Mouse (Mus musculus) retina, adult 2 months (tissue): ENCODE measurements around the gene Hipk4.
A peak's percentile ranks its signal among the peaks of the same experiment; 100 is the strongest.

Experiments
- DNase-seq: peaks from one replicate; pipeline ENCODE4 v3.0.0-alpha.2; 2012; ENCODE audit warnings: low read depth, low spot score

The Hipk4 gene

DNA sequence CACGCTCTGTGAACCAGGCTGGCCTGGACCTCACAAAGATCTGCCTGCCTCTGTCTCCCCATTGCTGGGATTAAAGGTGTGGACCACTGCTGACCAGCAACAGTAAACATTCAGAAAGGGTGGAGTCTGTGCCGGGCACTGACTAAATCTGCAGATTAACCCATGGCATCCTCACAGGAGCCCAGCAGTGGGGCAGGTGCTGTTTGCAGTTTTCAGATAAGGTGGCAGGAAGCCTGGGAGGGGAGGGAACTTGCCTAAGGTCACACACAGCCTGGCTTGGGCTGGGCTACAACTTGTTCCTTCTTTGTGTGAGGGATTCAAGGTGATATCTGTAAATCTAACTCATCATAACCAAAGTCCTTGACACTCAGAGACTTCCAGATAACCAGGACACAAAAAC is 17.5 kb downstream of the Hipk4 start:
- no peak for DNase-seq

- no peak for DNase-seq
Observed at GRCm38 (mm10) chr7:27540935-27541334, 17.9 kb downstream of the Hipk4 start.

DNA sequence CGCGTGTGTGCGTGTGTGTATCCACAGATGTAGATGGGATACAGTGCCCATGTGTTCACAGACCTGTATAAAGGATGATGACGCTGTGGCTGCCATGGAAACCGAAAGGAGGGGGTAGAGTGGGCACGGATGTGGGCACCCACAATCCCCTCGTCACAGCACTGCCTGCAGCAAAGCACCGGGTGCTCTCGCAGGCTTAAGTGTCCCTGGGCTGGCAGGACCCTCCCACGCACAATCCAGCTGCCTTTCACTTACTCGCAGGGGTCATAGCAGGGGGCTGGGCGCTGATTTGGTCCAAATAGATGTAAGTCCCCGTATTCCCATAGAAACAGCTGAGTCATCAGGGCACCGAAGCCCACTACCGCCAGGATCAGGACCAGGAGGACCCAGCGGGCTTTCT is 18.4 kb downstream of the Hipk4 start:
- DNase-seq: no peak

- no peak for DNase-seq
Observed at GRCm38 (mm10) chr7:27541922-27542321, 18.9 kb downstream of the Hipk4 start.

GRCm38 (mm10) chr7:27542392-27543033 is 19.4 kb downstream of the Hipk4 start:
- DNase-seq: no peak

- no peak for DNase-seq
Observed at GRCm38 (mm10) chr7:27543065-27543464, 20.0 kb downstream of the Hipk4 start.

GRCm38 (mm10) chr7:27543851-27544250 is 20.8 kb downstream of the Hipk4 start:
- DNase-seq: no peak

- DNase-seq: no peak
Observed at GRCm38 (mm10) chr7:27544675-27545370, 21.8 kb downstream of the Hipk4 start.

GRCm38 (mm10) chr7:27549597-27549996 is 26.5 kb downstream of the Hipk4 start:
- no peak for DNase-seq

GRCm38 (mm10) chr7:27552070-27552469 is 29.0 kb downstream of the Hipk4 start:
- DNase-seq: no peak

- DNase-seq: peak; percentile 93
Observed at GRCm38 (mm10) chr7:27552931-27553513, 30.0 kb downstream of the Hipk4 start, which contains the start of the genes Pld3 and 2310022A10Rik. Pld3 (minus strand) TSS chr7:27553218. 2310022A10Rik (plus strand) TSS chr7:27553233.

- no peak for DNase-seq
Observed at GRCm38 (mm10) chr7:27560291-27560887, 37.3 kb downstream of the Hipk4 start.

DNA sequence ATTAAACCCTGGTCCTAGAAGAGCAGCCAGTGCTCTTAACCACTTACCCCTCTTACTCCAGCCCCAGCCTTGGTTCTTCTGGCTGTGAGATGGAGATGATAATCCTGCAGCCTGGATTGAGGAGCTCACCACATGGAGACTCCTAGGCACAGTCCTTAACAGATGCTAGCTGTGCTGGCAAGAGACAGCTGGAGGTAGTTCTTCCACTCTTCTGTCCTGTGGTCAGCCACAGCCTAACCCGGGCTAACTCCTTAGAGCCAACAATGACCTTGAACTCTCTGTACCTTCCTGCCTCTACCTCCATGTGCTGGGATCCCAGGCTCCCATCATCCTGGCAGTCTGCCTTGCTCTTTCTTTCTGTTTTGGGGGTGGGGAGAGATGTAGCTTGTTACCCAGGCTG is 37.9 kb downstream of the Hipk4 start:
- no peak for DNase-seq

DNA sequence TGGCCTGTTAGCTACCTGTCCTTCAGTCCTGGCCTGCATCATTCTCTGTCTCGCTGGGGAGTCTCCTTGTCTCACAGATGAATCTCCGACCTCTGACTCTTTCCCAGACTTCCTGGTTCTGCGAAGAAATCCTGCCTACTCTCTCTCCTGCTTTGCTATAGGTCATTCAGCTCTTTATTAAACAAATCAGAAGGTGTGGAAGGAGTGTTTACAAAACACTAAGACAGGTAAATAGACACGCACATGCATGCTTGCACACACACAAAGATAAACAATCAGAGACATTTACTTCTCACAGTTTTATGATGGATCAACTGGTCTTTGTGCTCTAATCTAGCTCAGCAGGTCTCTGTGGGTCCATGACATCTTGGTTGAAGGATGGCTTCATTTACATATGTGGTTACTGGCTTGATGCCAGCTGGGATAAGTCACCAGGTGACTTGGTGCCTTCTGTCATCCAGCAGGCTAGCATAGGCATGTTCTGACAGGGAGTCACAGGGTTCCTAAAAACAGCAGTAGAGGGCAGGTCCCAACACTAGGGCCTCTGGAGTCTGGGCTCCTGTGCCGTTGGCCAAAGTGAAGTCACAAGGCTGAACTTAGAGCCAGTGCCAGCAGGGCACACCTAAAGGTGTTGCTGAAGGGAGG is 46.6 kb downstream of the Hipk4 start:
- DNase-seq: no peak

DNA sequence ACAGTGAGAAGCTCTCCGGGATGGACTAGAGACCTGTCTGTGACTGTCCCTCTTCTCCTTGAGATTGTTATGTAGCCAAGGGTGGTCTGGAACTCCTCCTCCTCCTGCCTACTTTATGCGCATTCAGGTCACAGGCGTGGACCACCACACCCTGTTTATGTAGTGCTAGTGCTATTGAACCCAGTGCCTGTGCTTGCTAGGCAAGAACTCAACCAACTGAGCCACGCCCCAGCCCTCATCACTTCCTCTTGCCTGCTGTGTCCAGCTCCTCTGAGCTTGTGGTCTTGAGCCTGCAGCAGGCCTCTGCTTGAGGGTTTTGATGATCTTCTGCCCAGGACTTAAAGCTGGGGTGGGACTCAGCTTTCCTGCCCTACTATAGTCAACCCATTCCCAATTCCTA is 49.1 kb downstream of the Hipk4 start:
- DNase-seq: no peak

DNA sequence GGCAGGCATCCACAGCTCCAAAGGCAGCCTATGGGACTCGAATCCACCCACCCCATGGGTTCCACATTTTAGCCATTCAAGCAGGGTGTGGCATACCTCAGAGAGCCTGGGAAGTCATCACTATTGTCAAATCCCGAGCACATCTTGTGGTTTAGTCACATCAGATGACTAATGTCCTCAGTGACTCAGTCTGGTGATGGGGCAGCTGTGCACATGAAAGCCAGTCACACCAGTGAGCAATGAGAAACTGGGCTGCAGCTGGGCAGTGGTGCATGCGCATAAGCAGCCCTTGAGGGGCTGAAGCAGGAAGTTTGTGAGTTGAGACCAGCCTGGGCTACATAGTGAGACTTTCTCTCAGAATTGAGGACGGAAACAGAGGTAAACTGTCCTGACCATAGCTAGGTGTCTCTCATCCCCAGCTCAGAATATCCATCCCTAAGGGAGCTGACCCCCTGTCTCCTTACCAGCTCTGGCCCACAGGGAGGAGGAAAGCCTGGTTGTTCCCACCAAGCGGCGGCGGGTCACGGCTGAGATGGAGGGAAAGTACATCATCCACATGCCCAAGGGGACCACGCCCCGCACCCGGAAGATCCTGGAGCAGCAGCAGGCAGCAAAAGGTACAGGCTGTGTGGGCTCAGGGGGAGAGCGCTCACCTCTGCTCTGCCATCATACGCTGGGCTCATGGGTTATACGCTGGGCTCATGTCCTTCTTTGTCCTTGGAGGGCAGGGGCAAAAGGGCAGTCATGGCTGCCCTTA is 51.2 kb downstream of the Hipk4 start:
- DNase-seq: no peak

- no peak for DNase-seq
Observed at GRCm38 (mm10) chr7:27576914-27577313, 53.8 kb downstream of the Hipk4 start.

DNA sequence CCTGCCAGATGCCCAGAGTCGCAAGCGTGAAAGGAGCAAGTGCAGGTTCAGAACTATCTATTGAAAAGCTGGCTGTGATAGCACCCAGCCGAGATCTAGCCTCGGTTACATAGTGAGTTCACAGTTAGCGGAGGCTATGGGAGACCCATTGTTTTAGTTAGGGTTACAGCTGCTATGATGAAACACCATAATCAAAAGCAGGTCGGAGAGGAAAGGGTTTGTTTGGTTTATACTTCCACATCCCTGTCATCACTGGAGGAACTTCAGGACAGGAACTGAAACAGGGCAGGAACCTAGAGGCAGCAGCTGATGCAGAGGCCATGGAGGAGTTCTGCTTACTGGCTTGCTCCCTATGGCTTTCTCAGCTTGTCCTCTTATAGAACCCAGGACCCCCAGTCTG is 54.5 kb downstream of the Hipk4 start:
- DNase-seq: no peak

DNA sequence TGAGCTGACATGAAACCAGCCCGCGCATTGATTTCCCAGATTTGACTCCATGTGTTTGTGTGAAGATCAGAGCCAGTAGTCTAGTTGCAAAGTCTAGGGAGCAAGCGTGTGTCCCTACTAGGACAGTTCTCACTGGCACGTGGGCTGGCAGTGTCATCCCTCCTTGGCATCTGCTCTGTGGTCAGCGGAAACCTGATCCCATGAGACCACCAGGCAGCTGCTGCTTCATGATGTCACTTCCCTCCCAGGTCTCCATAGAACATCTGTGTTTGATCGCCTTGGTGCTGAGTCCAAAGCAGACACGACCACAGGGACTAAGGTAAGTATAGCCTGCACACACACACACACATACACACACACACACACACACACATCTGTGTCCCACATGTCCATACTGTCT is 55.4 kb downstream of the Hipk4 start:
- DNase-seq: no peak

- DNase-seq: no peak
Observed at GRCm38 (mm10) chr7:27580380-27581174, 57.5 kb downstream of the Hipk4 start.
